Comparison of ENCODE assay signal across 8 mouse cellular contexts in genomic region chr10:58447280-58447781, GRCm38 (mm10). TPM values are rescaled to one million over a fixed set of nuclear protein-coding genes. Genes with fewer than 3 reads are reported as not detected.
DNase-seq lines count a peak whose midpoint lies in the region; ATAC-seq and TF ChIP-seq lines count a peak whose summit lies in the region.

No protein-coding gene starts in this region.

- no peaks in the 10 kb centered on the region for H3K9me3 ChIP-seq in hindbrain, embryonic 13.5 days
- H3K9me3 ChIP-seq in stomach, embryonic 16.5 days (replicated peaks; ENCODE audit: control insufficient read depth, low read length) = no peaks in the 10 kb centered on the region

- TF ChIP-seq POLR2A in heart, adult 2 months (IDR thresholded peaks at IDR 0.05; ENCODE audit: insufficient read depth, low read depth, low read length) = no peak

- peak overlapping the region; percentile 76 for H3K4me2 ChIP-seq in hindbrain, embryonic 13.5 days
- H3K4me2 ChIP-seq in stomach, embryonic 16.5 days (ENCODE audit: low read depth, low read length) = peak overlapping the region; percentile 57

- H3K4me1 ChIP-seq in heart, adult 2 months (ENCODE audit: control insufficient read depth, insufficient read depth, low read length) = no peaks in the 10 kb centered on the region; the same call in 1 of the 2 replicates
- H3K4me1 ChIP-seq in hindbrain, embryonic 13.5 days (replicated peaks) = peaks cover 16% of the 10 kb centered on the region
- H3K4me1 ChIP-seq in stomach, embryonic 16.5 days (ENCODE audit: control insufficient read depth, insufficient read depth, low read length) = no peaks in the 10 kb centered on the region

- H3K27me3 ChIP-seq in heart, adult 2 months (ENCODE audit: control insufficient read depth, insufficient read depth, low read length) = no peaks in the 10 kb centered on the region
- no peaks in the 10 kb centered on the region for H3K27me3 ChIP-seq in hindbrain, embryonic 13.5 days
- no peaks in the 10 kb centered on the region for H3K27me3 ChIP-seq in stomach, embryonic 16.5 days (ENCODE audit: control insufficient read depth, insufficient read depth, low read length)

- H3K36me3 ChIP-seq in heart, adult 2 months (ENCODE audit: control insufficient read depth, insufficient read depth, low read length) = peaks cover 12% of the 10 kb centered on the region
- peaks cover 3% of the 10 kb centered on the region for H3K36me3 ChIP-seq in hindbrain, embryonic 13.5 days
- no peaks in the 10 kb centered on the region for H3K36me3 ChIP-seq in macrophage (ENCODE audit: inconsistent target)
- H3K36me3 ChIP-seq in stomach, embryonic 16.5 days (ENCODE audit: control insufficient read depth, insufficient read depth, low read length) = 0 out of 2 replicates have a peak, but pooled peaks cover 3% of the 10 kb centered on the region

- peak overlapping the region; percentile 100 for H3K4me3 ChIP-seq in heart, adult 2 months
- H3K4me3 ChIP-seq in hindbrain, embryonic 13.5 days = peak overlapping the region; percentile 88
- peak overlapping the region; percentile 70 for H3K4me3 ChIP-seq in macrophage (ENCODE audit: inconsistent target)
- H3K4me3 ChIP-seq in stomach, embryonic 16.5 days (replicated peaks; ENCODE audit: low read length) = peak overlapping the region; percentile 99

- peaks cover 5% of the 10 kb centered on the region for H3K79me2 ChIP-seq in heart, adult 2 months (replicated peaks; ENCODE audit: control insufficient read depth, insufficient read depth, low read length)
- peaks cover 52% of the 10 kb centered on the region for H3K79me2 ChIP-seq in macrophage (ENCODE audit: inconsistent target)

- DNase-seq in heart, adult 2 months = no peak
- no peak for DNase-seq in heart, postnatal 14 days
- peak; percentile 73 for DNase-seq in A20 (ENCODE audit: low read depth, low spot score)
- peak; percentile 53 for DNase-seq in c-Kit-positive CD71-positive TER-119-positive erythroid progenitor cells, embryonic 14.5 days (ENCODE audit: low spot score)
- DNase-seq in cerebellum, adult 11 months = no peak

- intact Hi-C loops in heart, adult 2 months (cut with DNase I) = loop anchor here (2.0 to 5.0 kb wide), 3 partner anchors 40 to 85 kb away; partner anchors contain the start of gene Ccdc138
- intact Hi-C loops in heart, postnatal 14 days (cut with DNase I) = loop anchor here (2.0 kb wide), 1 partner anchor 85 kb away; no protein-coding TSS in a partner anchor

- TF ChIP-seq CTCF in heart, adult 2 months (IDR thresholded peaks at IDR 0.05) = no peak

- ATAC-seq in hindbrain, embryonic 13.5 days (ENCODE audit: low FRiP score) = peak; percentile 76; the same call in 1 of the 2 replicates
- peak; percentile 41; the same call in 1 of the 2 replicates for ATAC-seq in stomach, embryonic 16.5 days (ENCODE audit: insufficient read depth, low FRiP score)

- H3K9ac ChIP-seq in heart, adult 2 months (ENCODE audit: low read depth, low read length) = peak overlapping the region; percentile 92
- peak overlapping the region; percentile 93 for H3K9ac ChIP-seq in hindbrain, embryonic 13.5 days
- H3K9ac ChIP-seq in stomach, embryonic 16.5 days (ENCODE audit: low read length) = peak overlapping the region; percentile 98

- TF ChIP-seq EP300 in heart, adult 2 months (IDR thresholded peaks at IDR 0.05; ENCODE audit: insufficient read depth, low read depth, low read length) = no peak

- WGBS in heart, adult 2 months = under 1% methylated on average over 32 of the region's 32 CpGs
- WGBS in hindbrain, embryonic 13.5 days = under 1% methylated on average over 32 of the region's 32 CpGs
- WGBS in macrophage (ENCODE audit: missing documents) = under 1% methylated on average over 32 of the region's 32 CpGs
- WGBS in stomach, embryonic 16.5 days = 0% methylated on average over 32 of the region's 32 CpGs

- peak overlapping the region; percentile 99 for H3K27ac ChIP-seq in heart, adult 2 months
- H3K27ac ChIP-seq in hindbrain, embryonic 13.5 days = peak overlapping the region; percentile 95
- H3K27ac ChIP-seq in macrophage = peak overlapping the region; percentile 72
- H3K27ac ChIP-seq in stomach, embryonic 16.5 days (ENCODE audit: low read length) = peak overlapping the region; percentile 98

RNA-seq across cellular contexts. Expression of gene Ranbp2, which starts 0.6 kb away (rescaled TPM):
- 10 to 100 TPM; 47.5 to 53.5 TPM for total RNA-seq in heart, adult 2 months (2021)
- polyA plus RNA-seq in heart, adult 2 months (2012; rRNA removed) = 3.2 and 9.5 TPM in 2 replicates
- total RNA-seq in heart, postnatal 14 days (2021) = 10 to 100 TPM; 52.6 to 54.4 TPM
- polyA plus RNA-seq in hindbrain, embryonic 13.5 days (2015; fragmentation: Nextera tagmentation; extraction: Ambion mirVana) = 20.5 and 20.6 TPM in 2 replicates
- total RNA-seq in macrophage (2018; cell fraction: chromatin; rRNA removed) = 100 to 1,000 TPM; 269 to 646 (median 355) TPM
- total RNA-seq in macrophage (2018; cell fraction: cytosol; rRNA removed) = 100 to 1,000 TPM in 13 of 26 experiments, 10 to 100 TPM in 13; 67.9 to 133 (median 100) TPM
- total RNA-seq in macrophage (2018; cell fraction: nucleus; rRNA removed) = 100 to 1,000 TPM; 193 to 534 (median 297) TPM
- 49.6 to 52.6 TPM (median 52.6 TPM) in 3 replicates for polyA plus RNA-seq in macrophage (2018)
- polyA plus RNA-seq in stomach, embryonic 16.5 days (2015; fragmentation: Nextera tagmentation; extraction: Ambion mirVana) = 21.3 and 23.3 TPM in 2 replicates

RNA-seq across cellular contexts. Expression of gene Ccdc138, which starts 50.4 kb away (rescaled TPM):
- under 1 TPM; 0.43 to 0.70 TPM for total RNA-seq in heart, adult 2 months (2021)
- 0.21 and 0.23 TPM in 2 replicates for polyA plus RNA-seq in heart, adult 2 months (2012; rRNA removed)
- total RNA-seq in heart, postnatal 14 days (2021) = 1 to 10 TPM; 1.1 TPM
- polyA plus RNA-seq in hindbrain, embryonic 13.5 days (2015; fragmentation: Nextera tagmentation; extraction: Ambion mirVana) = 10.4 and 11.1 TPM in 2 replicates
- 10 to 100 TPM in 1 of 26 experiments, 1 to 10 TPM in 25; 1.6 to 12.1 (median 5.5) TPM for total RNA-seq in macrophage (2018; cell fraction: chromatin; rRNA removed)
- 1 to 10 TPM in 18 of 26 experiments, under 1 TPM in 8; 0.61 to 1.5 (median 1.1) TPM for total RNA-seq in macrophage (2018; cell fraction: cytosol; rRNA removed)
- 10 to 100 TPM in 1 of 26 experiments, 1 to 10 TPM in 25; 1.9 to 11.2 (median 4.4) TPM for total RNA-seq in macrophage (2018; cell fraction: nucleus; rRNA removed)
- polyA plus RNA-seq in macrophage (2018) = 1.2 to 1.4 TPM (median 1.3 TPM) in 3 replicates
- 6.7 and 6.8 TPM in 2 replicates for polyA plus RNA-seq in stomach, embryonic 16.5 days (2015; fragmentation: Nextera tagmentation; extraction: Ambion mirVana)

Comparison
In these comparisons a context has a peak if more than half of its experiments do, and no peak if none do; other contexts are left out.
1. DNase-seq: peak in A20 (single experiment) and c-Kit-positive CD71-positive TER-119-positive erythroid progenitor cells, embryonic 14.5 days (single experiment); none in heart, adult 2 months (0 of 2), heart, postnatal 14 days (0 of 2) and cerebellum, adult 11 months (single experiment).
2. Peak in every context shown above with its lines, with median percentiles within 50 percentile points of each other: H3K27ac ChIP-seq, H3K4me3 ChIP-seq and H3K9ac ChIP-seq.